Mouse (Mus musculus): ENCODE results near the gene Nav2. TPM values are rescaled to one million over a fixed set of nuclear protein-coding genes. Genes with fewer than 3 reads are reported as not detected.

The Nav2 gene
- polyA plus RNA-seq, 1 experiment, result 21.9 TPM

DNA sequence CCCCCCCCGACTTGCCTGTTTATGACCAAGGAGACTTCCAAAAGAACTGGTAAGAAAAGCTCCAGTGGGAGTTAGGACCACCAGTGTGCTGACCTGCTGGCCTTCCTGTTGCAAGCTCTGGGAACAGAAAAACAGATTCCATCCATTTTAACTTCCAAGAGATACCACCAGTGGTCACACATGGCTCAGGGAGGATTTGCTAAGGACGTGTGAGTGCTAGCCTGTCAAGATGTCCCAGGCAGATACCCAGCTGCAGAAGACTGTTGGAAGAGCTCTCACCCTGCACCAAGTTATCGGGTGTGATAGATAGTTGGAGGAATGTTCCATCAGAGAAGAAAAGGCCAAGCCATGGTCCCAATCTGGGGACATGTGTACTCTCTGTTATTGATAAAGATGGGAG is 633.6 kb downstream of the Nav2 start:
- Histone ChIP-seq H3K4me3 (no peak overlapping the region), H3K36me3 (ENCODE audit: control insufficient read depth, insufficient read depth) (no peaks in the 10 kb centered on the region), H3K79me2 (ENCODE audit: control insufficient read depth, insufficient read depth) (no peaks in the 10 kb centered on the region), H3K4me2 (ENCODE audit: low read depth) (no peak overlapping the region), H3ac (ENCODE audit: control insufficient read depth, insufficient read length) (no peak overlapping the region), H3K27me3 (ENCODE audit: control insufficient read depth, insufficient read depth, insufficient read length) (no peaks in the 10 kb centered on the region)
- TF ChIP-seq MYOD1 (IDR thresholded peaks at IDR 0.05; ENCODE audit: control insufficient read depth in 1 of 3, insufficient read length in 2 of 3, low read depth in 2 of 3) (no peak), MYOG (IDR thresholded peaks at IDR 0.05; ENCODE audit: control insufficient read depth in 1 of 3, insufficient read depth in 1 of 3, insufficient read length in 2 of 3, low read depth in 2 of 3) (no peak), REST (IDR thresholded peaks at IDR 0.05; ENCODE audit: insufficient read depth, insufficient read length) (no peak), USF1 (IDR thresholded peaks at IDR 0.05; ENCODE audit: low read depth) (no peak), MAX (IDR thresholded peaks at IDR 0.05; ENCODE audit: low read depth) (no peak), TCF3 (IDR thresholded peaks at IDR 0.05; ENCODE audit: insufficient read length, low read depth) (no peak), CEBPB (IDR thresholded peaks at IDR 0.05; ENCODE audit: insufficient read depth, poor library complexity, severe bottlenecking) (no peak), POLR2AphosphoS2 (IDR thresholded peaks at IDR 0.05; ENCODE audit: insufficient read length, low read depth) (no peak), POLR2A (IDR thresholded peaks at IDR 0.05; ENCODE audit: insufficient read length, low read depth) (no peak)

GRCm38 (mm10) chr7:49544775-49545705 is 636.5 kb downstream of the Nav2 start:
- Histone ChIP-seq H3ac (ENCODE audit: control insufficient read depth, insufficient read length) (no peak overlapping the region), H3K36me3 (ENCODE audit: control insufficient read depth, insufficient read depth) (no peaks in the 10 kb centered on the region), H3K79me2 (ENCODE audit: control insufficient read depth, insufficient read depth) (no peaks in the 10 kb centered on the region), H3K4me3 (no peak overlapping the region), H3K27me3 (ENCODE audit: control insufficient read depth, insufficient read depth, insufficient read length) (no peaks in the 10 kb centered on the region), H3K4me2 (ENCODE audit: low read depth) (no peak overlapping the region)
- TF ChIP-seq TCF3 (IDR thresholded peaks at IDR 0.05; ENCODE audit: insufficient read length, low read depth) (no peak), CEBPB (IDR thresholded peaks at IDR 0.05; ENCODE audit: insufficient read depth, poor library complexity, severe bottlenecking) (no peak), SRF (IDR thresholded peaks at IDR 0.05; ENCODE audit: control insufficient read depth, insufficient read length, low read depth) (no peak), TCF12 (IDR thresholded peaks at IDR 0.05; ENCODE audit: insufficient read depth, poor library complexity, severe bottlenecking) (no peak), E2F4 (IDR thresholded peaks at IDR 0.05; ENCODE audit: insufficient read depth) (no peak), REST (IDR thresholded peaks at IDR 0.05; ENCODE audit: insufficient read depth, insufficient read length) (no peak), POLR2A (IDR thresholded peaks at IDR 0.05; ENCODE audit: insufficient read length, low read depth) (no peak), POLR2AphosphoS2 (IDR thresholded peaks at IDR 0.05; ENCODE audit: insufficient read length, low read depth) (no peak), USF1 (IDR thresholded peaks at IDR 0.05; ENCODE audit: low read depth) (no peak), MAX (IDR thresholded peaks at IDR 0.05; ENCODE audit: low read depth) (no peak), MYOD1 (IDR thresholded peaks at IDR 0.05; ENCODE audit: control insufficient read depth in 1 of 3, insufficient read length in 2 of 3, low read depth in 2 of 3) (no peak), MYOG (IDR thresholded peaks at IDR 0.05; ENCODE audit: control insufficient read depth in 1 of 3, insufficient read depth in 1 of 3, insufficient read length in 2 of 3, low read depth in 2 of 3) (no peak)

- no peaks in the 10 kb centered on the region for H3K27me3 ChIP-seq (ENCODE audit: control insufficient read depth, insufficient read depth, insufficient read length)
- H3K4me3 ChIP-seq, result no peak overlapping the region
- H3K4me2 ChIP-seq (ENCODE audit: low read depth), result no peak overlapping the region
- no peaks in the 10 kb centered on the region for H3K36me3 ChIP-seq (ENCODE audit: control insufficient read depth, insufficient read depth)
- H3K79me2 ChIP-seq (ENCODE audit: control insufficient read depth, insufficient read depth), result no peaks in the 10 kb centered on the region
- H3ac ChIP-seq (ENCODE audit: control insufficient read depth, insufficient read length), result no peak overlapping the region
- TF ChIP-seq SRF (IDR thresholded peaks at IDR 0.05; ENCODE audit: control insufficient read depth, insufficient read length, low read depth) (no peak), MYOG (IDR thresholded peaks at IDR 0.05; ENCODE audit: control insufficient read depth in 1 of 3, insufficient read depth in 1 of 3, insufficient read length in 2 of 3, low read depth in 2 of 3) (no peak), MYOD1 (IDR thresholded peaks at IDR 0.05; ENCODE audit: control insufficient read depth in 1 of 3, insufficient read length in 2 of 3, low read depth in 2 of 3) (no peak), CEBPB (IDR thresholded peaks at IDR 0.05; ENCODE audit: insufficient read depth, poor library complexity, severe bottlenecking) (no peak), POLR2A (IDR thresholded peaks at IDR 0.05; ENCODE audit: insufficient read length, low read depth) (no peak), POLR2AphosphoS2 (IDR thresholded peaks at IDR 0.05; ENCODE audit: insufficient read length, low read depth) (no peak), TCF3 (IDR thresholded peaks at IDR 0.05; ENCODE audit: insufficient read length, low read depth) (no peak)
Observed at GRCm38 (mm10) chr7:49545706-49546097, 637.2 kb downstream of the Nav2 start.

DNA sequence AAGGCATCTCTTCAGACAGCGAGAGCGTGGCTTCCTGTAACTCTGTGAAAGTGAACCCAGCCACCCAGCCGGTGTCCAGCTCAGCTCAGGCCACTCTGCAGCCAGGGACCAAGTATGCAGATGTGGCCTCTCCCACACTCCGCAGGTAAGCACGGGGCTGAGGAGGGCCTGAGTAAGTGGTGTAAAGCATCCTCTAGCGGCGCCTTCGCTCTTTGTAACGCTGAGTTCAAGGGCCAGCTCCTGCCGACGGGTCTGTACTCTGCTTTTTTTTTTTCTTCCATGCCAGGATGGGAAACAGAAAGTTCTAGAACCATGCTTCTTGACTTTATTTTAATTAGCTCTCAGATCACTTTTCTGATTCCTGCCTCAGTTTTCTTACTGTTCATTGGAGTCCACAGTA is 639.9 kb downstream of the Nav2 start:
- Histone ChIP-seq H3ac (ENCODE audit: control insufficient read depth, insufficient read length) (no peak overlapping the region), H3K4me2 (ENCODE audit: low read depth) (no peak overlapping the region), H3K4me3 (no peak overlapping the region), H3K27me3 (ENCODE audit: control insufficient read depth, insufficient read depth, insufficient read length) (no peaks in the 10 kb centered on the region), H3K79me2 (ENCODE audit: control insufficient read depth, insufficient read depth) (no peaks in the 10 kb centered on the region), H3K36me3 (ENCODE audit: control insufficient read depth, insufficient read depth) (no peaks in the 10 kb centered on the region)
- no peak for TF ChIP-seq E2F4 (IDR thresholded peaks at IDR 0.05; ENCODE audit: insufficient read depth)

GRCm38 (mm10) chr7:49553236-49553981 is 644.9 kb downstream of the Nav2 start:
- Histone ChIP-seq H3K27me3 (ENCODE audit: control insufficient read depth, insufficient read depth, insufficient read length) (no peaks in the 10 kb centered on the region), H3K4me2 (ENCODE audit: low read depth) (no peak overlapping the region), H3K79me2 (ENCODE audit: control insufficient read depth, insufficient read depth) (no peaks in the 10 kb centered on the region), H3ac (ENCODE audit: control insufficient read depth, insufficient read length) (no peak overlapping the region), H3K4me3 (no peak overlapping the region), H3K36me3 (ENCODE audit: control insufficient read depth, insufficient read depth) (no peaks in the 10 kb centered on the region)
- no peak for TF ChIP-seq USF1 (IDR thresholded peaks at IDR 0.05; ENCODE audit: low read depth)
- no peak for TF ChIP-seq E2F4 (IDR thresholded peaks at IDR 0.05; ENCODE audit: insufficient read depth)
- TF ChIP-seq POLR2AphosphoS2 (IDR thresholded peaks at IDR 0.05; ENCODE audit: insufficient read length, low read depth), result peak; percentile 14
- no peak for TF ChIP-seq MYOG (IDR thresholded peaks at IDR 0.05; ENCODE audit: control insufficient read depth in 1 of 3, insufficient read depth in 1 of 3, insufficient read length in 2 of 3, low read depth in 2 of 3)
- no peak for TF ChIP-seq REST (IDR thresholded peaks at IDR 0.05; ENCODE audit: insufficient read depth, insufficient read length)
- no peak for TF ChIP-seq TCF12 (IDR thresholded peaks at IDR 0.05; ENCODE audit: insufficient read depth, poor library complexity, severe bottlenecking)
